Mouse (Mus musculus) liver, embryonic 12.5 days (tissue): ENCODE results near the gene Arhgap25. TPM values are rescaled to one million over a fixed set of nuclear protein-coding genes. Genes with fewer than 3 reads are reported as not detected.

Experiments
- ATAC-seq: fragments of 200-750 bp; cut with Nextera tagmentation; 2 replicates; pipeline ENCODE4 v1.8.0; 2017; ENCODE audit warnings: moderate number of reproducible peaks, mild to moderate bottlenecking, moderate library complexity
- H3K27ac ChIP-seq: fragments of 300-500 bp; sonication (generic); 2 replicates; pipeline ENCODE4 v1.5.1; 2016; ENCODE audit warnings: mild to moderate bottlenecking
- H3K27me3 ChIP-seq: fragments of 300-500 bp; sonication (generic); replicated peaks from 2 replicates; pipeline ENCODE4 v1.6.1; 2016; ENCODE audit warnings: mild to moderate bottlenecking, moderate library complexity
- H3K36me3 ChIP-seq: fragments of 300-500 bp; sonication (generic); 2 replicates; pipeline ENCODE4 v1.6.1; 2016; ENCODE audit warnings: mild to moderate bottlenecking, moderate library complexity
- H3K4me1 ChIP-seq: fragments of 300-500 bp; sonication (generic); 2 replicates; pipeline ENCODE4 v1.6.1; 2016
- H3K4me2 ChIP-seq: fragments of 300-500 bp; sonication (generic); 2 replicates; pipeline ENCODE4 v1.6.1; 2016; ENCODE audit warnings: mild to moderate bottlenecking, moderate library complexity
- H3K4me3 ChIP-seq: fragments of 300-500 bp; sonication (generic); 2 replicates; pipeline ENCODE4 v1.5.1; 2016; ENCODE audit warnings: mild to moderate bottlenecking, moderate library complexity
- H3K9ac ChIP-seq: fragments of 300-500 bp; sonication (generic); 2 replicates; pipeline ENCODE4 v1.6.1; 2016; ENCODE audit warnings: mild to moderate bottlenecking, moderate library complexity
- H3K9me3 ChIP-seq: fragments of 300-500 bp; sonication (generic); replicated peaks from 2 replicates; pipeline ENCODE4 v1.6.1; 2016; ENCODE audit warnings: mild to moderate bottlenecking, moderate library complexity
- WGBS: fragments of 180-500 bp; shearing (Covaris S2); methylation state at CpG from one replicate; pipeline ENCODE4 v1.1.7; 2016; ENCODE audit not compliant: insufficient replicate concordance; 5-methylcytosine and 5-hydroxymethylcytosine counted together
- polyA plus RNA-seq: library from polyadenylated mRNA; unstranded; fragments of >200 nt; fragmentation: Nextera tagmentation; extraction: Ambion mirVana; gene quantifications from 2 replicates; pipeline ENCODE4 v1.2.1, GENCODE M21; 2016

Gene Arhgap25
- polyA plus RNA-seq, 1 experiment from 2014 or later: 5.4 TPM

- 67% methylated on average over 8 of the region's 8 CpGs for WGBS
These were observed 105.4 kb downstream of the Arhgap25 start for GRCm38 (mm10) chr6:87427616-87428015.

GRCm38 (mm10) chr6:87426954-87427353 lies 106.1 kb downstream of the Arhgap25 start:
- Histone ChIP-seq H3K9ac (no peak overlapping the region), H3K4me1 (peaks cover 12% of the 10 kb centered on the region), H3K4me3 (no peak overlapping the region), H3K36me3 (no peaks in the 10 kb centered on the region), H3K9me3 (no peaks in the 10 kb centered on the region), H3K27me3 (no peaks in the 10 kb centered on the region), H3K27ac (no peak overlapping the region), H3K4me2 (no peak overlapping the region)
- WGBS: 49% methylated on average over 5 of the region's 5 CpGs
- ATAC-seq: no peak

More at GRCm38 (mm10) chr6:87427616-87428015, 105.4 kb downstream of the Arhgap25 start:
- no peak overlapping the region for H3K9ac ChIP-seq
- no peaks in the 10 kb centered on the region for H3K9me3 ChIP-seq
- no peaks in the 10 kb centered on the region for H3K27me3 ChIP-seq
- H3K27ac ChIP-seq: no peak overlapping the region
- no peak for ATAC-seq
- H3K4me1 ChIP-seq: peaks cover 12% of the 10 kb centered on the region
- H3K4me2 ChIP-seq: no peak overlapping the region
- no peaks in the 10 kb centered on the region for H3K36me3 ChIP-seq
- H3K4me3 ChIP-seq: no peak overlapping the region

GRCm38 (mm10) chr6:87424037-87424816 lies 108.8 kb downstream of the Arhgap25 start:
- Histone ChIP-seq H3K27ac (no peak overlapping the region), H3K4me1 (peaks cover 15% of the 10 kb centered on the region), H3K36me3 (no peaks in the 10 kb centered on the region), H3K4me3 (no peak overlapping the region), H3K4me2 (no peak overlapping the region), H3K27me3 (no peaks in the 10 kb centered on the region), H3K9me3 (no peaks in the 10 kb centered on the region), H3K9ac (no peak overlapping the region)
- 48% methylated on average over 19 of the region's 19 CpGs for WGBS
- no peak for ATAC-seq

GRCm38 (mm10) chr6:87422304-87422703 lies 110.8 kb downstream of the Arhgap25 start:
- Histone ChIP-seq H3K4me3 (no peak overlapping the region), H3K27me3 (no peaks in the 10 kb centered on the region), H3K9me3 (no peaks in the 10 kb centered on the region), H3K4me1 (peaks cover 15% of the 10 kb centered on the region), H3K36me3 (no peaks in the 10 kb centered on the region), H3K27ac (no peak overlapping the region), H3K9ac (no peak overlapping the region), H3K4me2 (no peak overlapping the region)
- ATAC-seq: no peak
- WGBS: 48% methylated on average over 7 of the region's 7 CpGs

- H3K36me3 ChIP-seq: no peaks in the 10 kb centered on the region
- H3K9me3 ChIP-seq: no peaks in the 10 kb centered on the region
- no peak overlapping the region for H3K27ac ChIP-seq
- ATAC-seq: no peak
- no peaks in the 10 kb centered on the region for H3K27me3 ChIP-seq
- 0 out of 2 replicates have a peak, but pooled peaks cover 8% of the 10 kb centered on the region for H3K4me1 ChIP-seq
- 36% methylated on average over 3 of the region's 3 CpGs for WGBS
- H3K9ac ChIP-seq: no peak overlapping the region; the same call in 1 of the 2 replicates
- no peak overlapping the region for H3K4me2 ChIP-seq
- no peak overlapping the region for H3K4me3 ChIP-seq
These were observed 121.0 kb downstream of the Arhgap25 start for GRCm38 (mm10) chr6:87412011-87412410.

Other genes starting within 250 kb of the Arhgap25 start
- gene Antxr1, start 197.4 kb downstream of the Arhgap25 start, polyA plus RNA-seq: 0.64 and 0.93 TPM in 2 replicates
- gene Gkn1, start 182.3 kb downstream of the Arhgap25 start, polyA plus RNA-seq: not detected in 2 replicates
- gene Gkn2, start 159.9 kb downstream of the Arhgap25 start, polyA plus RNA-seq: not detected in 2 replicates
- gene Gkn3, start 144.3 kb downstream of the Arhgap25 start, polyA plus RNA-seq: not detected in 2 replicates
- 0.32 and 0.35 TPM in 2 replicates for gene Bmp10, start 104.3 kb downstream of the Arhgap25 start, polyA plus RNA-seq
- gene Prokr1, start 57.5 kb upstream of the Arhgap25 start, polyA plus RNA-seq: 4.3 and 4.8 TPM in 2 replicates
- 18.9 and 19.0 TPM in 2 replicates for gene Aplf, start 138.9 kb upstream of the Arhgap25 start, polyA plus RNA-seq
- 0.51 and 0.63 TPM in 2 replicates for gene Efcc1, start 197.6 kb upstream of the Arhgap25 start, polyA plus RNA-seq
- 40.9 and 44.2 TPM in 2 replicates for gene Gp9, start 244.8 kb upstream of the Arhgap25 start, polyA plus RNA-seq